Mouse (Mus musculus): Measurements from ENCODE around the gene Cd83. TPM values are rescaled to one million over a fixed set of nuclear protein-coding genes. Genes with fewer than 3 reads are reported as not detected.

Gene Cd83
- total RNA-seq, 2 experiments from 2014 or later: 0.67 to 0.77 TPM

Other genes starting within 250 kb of the Cd83 start
- gene Mcur1, start 224.6 kb upstream of the Cd83 start, total RNA-seq (2021): 10 to 100 TPM; 26.5 to 28.7 TPM
- under 1 TPM in 1 of 2 experiments, not detected in 1; 0.11 TPM for gene Rnf182, start 169.1 kb upstream of the Cd83 start, total RNA-seq (2021)

Data from gastrocnemius, postnatal 25 days (tissue).